Mouse (Mus musculus): ENCODE measurements around the gene Lrp6.

- TF ChIP-seq POLR2A (IDR thresholded peaks at IDR 0.05; ENCODE audit: borderline replicate concordance, extremely low read depth, insufficient read depth, insufficient read length, poor library complexity, severe bottlenecking) (no peak), CTCF (IDR thresholded peaks at IDR 0.05; ENCODE audit: borderline replicate concordance, extremely low read depth, insufficient read depth, insufficient read length) (no peak)
These were observed 67.7 kb downstream of the Lrp6 start for GRCm38 (mm10) chr6:134499089-134499488.

Measured in brain, embryonic 14.5 days (tissue).